In genomic region chr6:148046881-148047649, GRCm38 (mm10) we compare ENCODE assay signal across 9 mouse cellular contexts. TPM values are rescaled to one million over a fixed set of nuclear protein-coding genes. Genes with fewer than 3 reads are reported as not detected.
DNase-seq lines count a peak whose midpoint lies in the region; ATAC-seq lines count a peak whose summit lies in the region.
"Had no signal": no experiment of that assay in that cellular context is flagged by ENCODE, and none has a peak within 500 bp of the region (broad histone marks: within the 10 kb centered on the region; RNA-seq: fewer than 3 reads in every experiment).

Far2 (plus strand) TSS chr6:148047259.

- H3K27ac ChIP-seq in embryonic facial prominence, embryonic 12.5 days, result no peak within 1 kb of the TSS
- H3K27ac ChIP-seq in hindbrain, embryonic 13.5 days, result peak within 1 kb of the TSS; percentile 44; the same call in 1 of the 2 replicates
- no peak within 1 kb of the TSS for H3K27ac ChIP-seq in limb, embryonic 10.5 days

- H3K27me3 ChIP-seq in embryonic facial prominence, embryonic 12.5 days, result peaks cover 16% of the 10 kb centered on the region
- 0 out of 2 replicates have a peak, but pooled peaks cover 9% of the 10 kb centered on the region for H3K27me3 ChIP-seq in hindbrain, embryonic 13.5 days
- peaks cover 35% of the 10 kb centered on the region for H3K27me3 ChIP-seq in limb, embryonic 10.5 days (ENCODE audit: low read depth, poor library complexity, severe bottlenecking)

- no peaks in the 10 kb centered on the region for H3K9me3 ChIP-seq in embryonic facial prominence, embryonic 12.5 days
- no peaks in the 10 kb centered on the region for H3K9me3 ChIP-seq in hindbrain, embryonic 13.5 days
- H3K9me3 ChIP-seq in limb, embryonic 10.5 days (replicated peaks), result no peaks in the 10 kb centered on the region

- no peaks in the 10 kb centered on the region for H3K36me3 ChIP-seq in embryonic facial prominence, embryonic 12.5 days
- no peaks in the 10 kb centered on the region for H3K36me3 ChIP-seq in hindbrain, embryonic 13.5 days
- no peaks in the 10 kb centered on the region for H3K36me3 ChIP-seq in limb, embryonic 10.5 days

- peak within 1 kb of the TSS; percentile 46 for H3K4me3 ChIP-seq in embryonic facial prominence, embryonic 12.5 days
- H3K4me3 ChIP-seq in hindbrain, embryonic 13.5 days, result peak within 1 kb of the TSS; percentile 51
- peak within 1 kb of the TSS; percentile 49 for H3K4me3 ChIP-seq in limb, embryonic 10.5 days
- H3K4me3 ChIP-seq: erythroblast, embryonic 14.5 days had no signal

- peaks cover 8% of the 10 kb centered on the region; the same call in 1 of the 2 replicates for H3K4me1 ChIP-seq in embryonic facial prominence, embryonic 12.5 days
- peaks cover 9% of the 10 kb centered on the region for H3K4me1 ChIP-seq in hindbrain, embryonic 13.5 days (replicated peaks)
- H3K4me1 ChIP-seq in limb, embryonic 10.5 days, result peaks cover 9% of the 10 kb centered on the region

- 0 out of 2 replicates have a peak, but pooled peaks have one; percentile 28 for ATAC-seq in embryonic facial prominence, embryonic 12.5 days (ENCODE audit: insufficient number of reproducible peaks, insufficient read depth, low FRiP score, low TSS enrichment)
- ATAC-seq in hindbrain, embryonic 13.5 days (ENCODE audit: low FRiP score), result peak; percentile 91
- ATAC-seq in erythroblast, adult 5-6 weeks (replicated peaks; ENCODE audit: low FRiP score, poor library complexity, severe bottlenecking), result no peak

- peak; percentile 34 to 79 for DNase-seq in adrenal gland, adult (ENCODE audit: inconsistent age in 2 of 2, low spot score in 1 of 2)
- DNase-seq in adrenal gland, postnatal 4 days (ENCODE audit: low spot score in 2 of 2), result no peak
- DNase-seq in adrenal gland, adult 8-10 months, result peak; percentile 15
- peak; percentile 37 for DNase-seq in limb, embryonic 10.5 days (ENCODE audit: low spot score)
- peak; percentile 37 for DNase-seq in retina, embryonic 14.5 days (ENCODE audit: low spot score)

- H3K9ac ChIP-seq in embryonic facial prominence, embryonic 12.5 days, result peak within 1 kb of the TSS; percentile 62
- H3K9ac ChIP-seq in hindbrain, embryonic 13.5 days, result peak within 1 kb of the TSS; percentile 78

- peak within 1 kb of the TSS; percentile 88 for H3K4me2 ChIP-seq in embryonic facial prominence, embryonic 12.5 days (replicated peaks)
- peak within 1 kb of the TSS; percentile 86 for H3K4me2 ChIP-seq in hindbrain, embryonic 13.5 days

- WGBS in embryonic facial prominence, embryonic 12.5 days, result 3% methylated on average over 34 of the region's 34 CpGs
- 2% methylated on average over 34 of the region's 34 CpGs for WGBS in hindbrain, embryonic 13.5 days
- WGBS in limb, embryonic 10.5 days, result 3% methylated on average over 34 of the region's 34 CpGs

RNA-seq across cellular contexts. Expression of gene Far2, which starts in this region (rescaled TPM):
- total RNA-seq in adrenal gland, postnatal 4 days (2021), result 1 to 10 TPM; 4.7 to 5.7 TPM
- 1 to 10 TPM; 2.2 to 3.4 (median 3.0) TPM for total RNA-seq in adrenal gland, adult 8-10 months (2022)
- 5.6 and 6.6 TPM in 2 replicates for polyA plus RNA-seq in embryonic facial prominence, embryonic 12.5 days (2016; fragmentation: Nextera tagmentation; extraction: Ambion mirVana)
- 10.2 and 11.6 TPM in 2 replicates for polyA plus RNA-seq in hindbrain, embryonic 13.5 days (2015; fragmentation: Nextera tagmentation; extraction: Ambion mirVana)
- 1.3 and 1.6 TPM in 2 replicates for polyA plus RNA-seq in limb, embryonic 10.5 days (2016; fragmentation: Nextera tagmentation; extraction: Ambion mirVana)
- 11.5 and 13.4 TPM in 2 replicates for total RNA-seq in erythroblast, adult 5-6 weeks (2015; ENCODE audit: low replicate concordance)
- 4.5 and 5.9 TPM in 2 replicates for total RNA-seq in erythroblast, adult 5-6 weeks (2017; ENCODE audit: low replicate concordance)
- polyA plus RNA-seq: erythroblast, embryonic 14.5 days had no signal

Comparison
In these comparisons a context has a peak if more than half of its experiments do, and no peak if none do; other contexts are left out.
1. DNase-seq: peak in adrenal gland, adult (2 of 2), adrenal gland, adult 8-10 months (single experiment), limb, embryonic 10.5 days (single experiment) and retina, embryonic 14.5 days (single experiment); none in adrenal gland, postnatal 4 days (0 of 2).
2. Peak in every context shown above with its lines, with median percentiles within 50 percentile points of each other: H3K4me3 ChIP-seq.